Mouse (Mus musculus) liver, embryonic 12.5 days (tissue): Measurements from ENCODE around the gene Xylt1. TPM values are rescaled to one million over a fixed set of nuclear protein-coding genes. Genes with fewer than 3 reads are reported as not detected.

Source experiments
- ATAC-seq: fragments of 200-750 bp; cut with Nextera tagmentation; 2 replicates; pipeline ENCODE4 v1.8.0; 2017; ENCODE audit warnings: moderate number of reproducible peaks, mild to moderate bottlenecking, moderate library complexity
- H3K27ac ChIP-seq: fragments of 300-500 bp; sonication (generic); 2 replicates; pipeline ENCODE4 v1.5.1; 2016; ENCODE audit warnings: mild to moderate bottlenecking
- H3K27me3 ChIP-seq: fragments of 300-500 bp; sonication (generic); replicated peaks from 2 replicates; pipeline ENCODE4 v1.6.1; 2016; ENCODE audit warnings: mild to moderate bottlenecking, moderate library complexity
- H3K36me3 ChIP-seq: fragments of 300-500 bp; sonication (generic); 2 replicates; pipeline ENCODE4 v1.6.1; 2016; ENCODE audit warnings: mild to moderate bottlenecking, moderate library complexity
- H3K4me1 ChIP-seq: fragments of 300-500 bp; sonication (generic); 2 replicates; pipeline ENCODE4 v1.6.1; 2016
- H3K4me2 ChIP-seq: fragments of 300-500 bp; sonication (generic); 2 replicates; pipeline ENCODE4 v1.6.1; 2016; ENCODE audit warnings: mild to moderate bottlenecking, moderate library complexity
- H3K4me3 ChIP-seq: fragments of 300-500 bp; sonication (generic); 2 replicates; pipeline ENCODE4 v1.5.1; 2016; ENCODE audit warnings: mild to moderate bottlenecking, moderate library complexity
- H3K9ac ChIP-seq: fragments of 300-500 bp; sonication (generic); 2 replicates; pipeline ENCODE4 v1.6.1; 2016; ENCODE audit warnings: mild to moderate bottlenecking, moderate library complexity
- H3K9me3 ChIP-seq: fragments of 300-500 bp; sonication (generic); replicated peaks from 2 replicates; pipeline ENCODE4 v1.6.1; 2016; ENCODE audit warnings: mild to moderate bottlenecking, moderate library complexity
- WGBS: fragments of 180-500 bp; shearing (Covaris S2); methylation state at CpG from one replicate; pipeline ENCODE4 v1.1.7; 2016; ENCODE audit not compliant: insufficient replicate concordance; 5-methylcytosine and 5-hydroxymethylcytosine counted together
- polyA plus RNA-seq: library from polyadenylated mRNA; unstranded; fragments of >200 nt; fragmentation: Nextera tagmentation; extraction: Ambion mirVana; gene quantifications from 2 replicates; pipeline ENCODE4 v1.2.1, GENCODE M21; 2016

Xylt1 gene
- polyA plus RNA-seq, 1 experiment from 2014 or later = 0.58 TPM

DNA sequence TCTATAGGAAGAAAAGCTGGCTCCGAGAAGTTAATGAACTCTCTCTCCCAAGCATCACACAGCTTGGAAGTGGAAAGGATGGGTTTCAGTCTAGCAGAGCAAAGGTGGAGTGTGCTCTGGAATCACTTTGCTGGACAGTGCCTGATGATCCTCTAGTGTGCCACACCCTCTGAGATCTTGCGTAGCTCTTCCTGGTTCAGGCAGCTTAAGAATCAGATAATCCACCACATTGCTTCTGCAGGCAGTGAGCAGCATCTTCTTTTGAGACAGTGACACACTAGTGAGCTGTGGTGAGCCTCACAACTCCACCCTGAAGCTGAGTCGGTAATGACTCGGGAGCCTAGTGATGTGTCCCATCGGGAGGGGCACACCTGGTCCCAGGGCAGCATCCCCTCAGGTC, 159.2 kb downstream of the Xylt1 start:
- 54% methylated on average over 5 of the region's 5 CpGs for WGBS
- no peaks in the 10 kb centered on the region for H3K36me3 ChIP-seq
- H3K4me1 ChIP-seq = no peaks in the 10 kb centered on the region
- H3K27me3 ChIP-seq = no peaks in the 10 kb centered on the region
- H3K9ac ChIP-seq = no peak overlapping the region
- H3K9me3 ChIP-seq = no peaks in the 10 kb centered on the region
- H3K4me2 ChIP-seq = no peak overlapping the region
- no peak overlapping the region for H3K4me3 ChIP-seq
- H3K27ac ChIP-seq = no peak overlapping the region
- ATAC-seq = no peak

DNA sequence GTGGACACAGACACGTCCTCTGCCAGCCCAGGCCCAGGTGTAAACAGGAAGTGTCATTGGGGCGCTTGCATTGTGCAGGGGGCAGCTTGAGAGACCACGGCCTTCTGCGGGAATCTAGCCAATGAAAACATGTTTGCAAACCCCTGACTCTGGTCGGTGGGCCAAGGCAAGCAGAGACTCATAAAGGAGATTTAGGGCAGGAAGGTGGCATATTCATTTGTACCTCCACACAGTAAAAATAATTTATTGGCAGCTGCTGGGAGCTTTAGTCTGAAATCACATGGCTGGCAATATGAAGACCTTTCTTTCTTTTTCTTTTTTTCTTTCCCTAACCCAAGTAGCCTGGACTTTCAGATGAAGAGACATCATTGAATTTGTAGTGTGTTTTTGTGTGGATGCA, 159.6 kb downstream of the Xylt1 start:
- ATAC-seq = no peak
- no peak overlapping the region for H3K4me3 ChIP-seq
- H3K27ac ChIP-seq = no peak overlapping the region
- H3K4me2 ChIP-seq = no peak overlapping the region
- H3K36me3 ChIP-seq = no peaks in the 10 kb centered on the region
- H3K27me3 ChIP-seq = no peaks in the 10 kb centered on the region
- no peaks in the 10 kb centered on the region for H3K9me3 ChIP-seq
- 34% methylated on average over 5 of the region's 5 CpGs for WGBS
- H3K4me1 ChIP-seq = no peaks in the 10 kb centered on the region
- H3K9ac ChIP-seq = no peak overlapping the region

- 24% methylated on average over 1 of the region's 1 CpGs for whole genome bisulfite sequencing
Observed at GRCm38 (mm10) chr7:117541056-117541455, 160.3 kb downstream of the Xylt1 start.

GRCm38 (mm10) chr7:117541681-117542080, 160.9 kb downstream of the Xylt1 start:
- Histone ChIP-seq H3K9me3 (no peaks in the 10 kb centered on the region), H3K4me3 (no peak overlapping the region), H3K27ac (no peak overlapping the region), H3K4me1 (no peaks in the 10 kb centered on the region), H3K36me3 (no peaks in the 10 kb centered on the region), H3K27me3 (no peaks in the 10 kb centered on the region), H3K9ac (no peak overlapping the region), H3K4me2 (no peak overlapping the region)
- no peak for ATAC-seq
- WGBS = 68% methylated on average over 3 of the region's 3 CpGs

More at GRCm38 (mm10) chr7:117541056-117541455, 160.3 kb downstream of the Xylt1 start:
- Histone ChIP-seq H3K36me3 (no peaks in the 10 kb centered on the region), H3K9ac (no peak overlapping the region), H3K27me3 (no peaks in the 10 kb centered on the region), H3K4me1 (no peaks in the 10 kb centered on the region), H3K4me2 (no peak overlapping the region), H3K9me3 (no peaks in the 10 kb centered on the region), H3K4me3 (no peak overlapping the region), H3K27ac (no peak overlapping the region)
- ATAC-seq = no peak

- no peak overlapping the region for H3K9ac ChIP-seq
- no peak overlapping the region for H3K27ac ChIP-seq
- no peaks in the 10 kb centered on the region for H3K4me1 ChIP-seq
- no peaks in the 10 kb centered on the region for H3K36me3 ChIP-seq
- ATAC-seq = no peak
- no peak overlapping the region for H3K4me3 ChIP-seq
- H3K27me3 ChIP-seq = no peaks in the 10 kb centered on the region
- H3K9me3 ChIP-seq = no peaks in the 10 kb centered on the region
- 66% methylated on average over 8 of the region's 8 CpGs for WGBS
- H3K4me2 ChIP-seq = no peak overlapping the region
Observed at GRCm38 (mm10) chr7:117543041-117543440, 162.3 kb downstream of the Xylt1 start.

DNA sequence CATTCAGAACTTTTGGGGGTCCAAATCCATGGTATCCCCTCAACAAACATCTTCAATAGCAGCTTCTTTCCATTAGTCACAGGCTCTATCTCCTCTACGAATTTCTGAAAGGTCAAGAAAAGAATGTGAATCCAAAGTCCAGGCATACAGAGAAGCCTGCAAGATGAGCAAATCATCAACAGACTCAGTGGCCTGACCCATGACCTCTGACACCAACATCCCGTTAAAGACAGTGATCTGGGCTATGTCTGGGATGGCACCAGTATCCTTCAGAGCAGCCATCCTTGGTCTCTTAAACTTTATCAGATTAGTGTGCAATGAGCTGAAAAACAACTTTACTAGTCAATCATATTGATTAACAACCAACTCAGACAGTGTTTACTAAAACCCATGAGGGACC, 163.3 kb downstream of the Xylt1 start:
- Histone ChIP-seq H3K4me3 (no peak overlapping the region), H3K27me3 (no peaks in the 10 kb centered on the region), H3K36me3 (no peaks in the 10 kb centered on the region), H3K4me2 (no peak overlapping the region), H3K4me1 (no peaks in the 10 kb centered on the region), H3K27ac (no peak overlapping the region), H3K9ac (no peak overlapping the region), H3K9me3 (no peaks in the 10 kb centered on the region)
- ATAC-seq = no peak
- WGBS = 43% methylated on average over 2 of the region's 2 CpGs

DNA sequence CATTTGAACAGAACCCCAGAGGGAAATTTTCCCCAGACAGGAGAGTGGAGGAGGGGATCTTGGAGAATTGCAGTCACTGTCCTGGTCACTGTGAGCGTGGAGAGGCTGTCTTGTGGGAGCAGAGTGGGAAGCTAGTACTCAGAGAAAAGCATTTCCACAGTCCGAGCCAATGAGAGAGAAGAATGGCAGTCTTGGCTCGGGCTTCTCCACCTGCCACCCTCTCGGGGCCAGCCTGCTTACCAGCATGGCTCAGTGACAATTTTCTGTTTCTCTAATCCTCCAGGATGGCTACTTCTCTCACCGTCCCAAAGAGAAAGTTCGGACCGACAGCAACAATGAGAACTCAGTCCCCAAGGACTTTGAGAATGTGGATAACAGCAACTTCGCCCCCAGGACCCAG, 167.5 kb downstream of the Xylt1 start:
- Histone ChIP-seq H3K27ac (no peak overlapping the region), H3K36me3 (no peaks in the 10 kb centered on the region), H3K9ac (no peak overlapping the region), H3K9me3 (no peaks in the 10 kb centered on the region), H3K4me2 (no peak overlapping the region), H3K4me3 (no peak overlapping the region), H3K4me1 (no peaks in the 10 kb centered on the region), H3K27me3 (no peaks in the 10 kb centered on the region)
- no peak for ATAC-seq
- WGBS = 70% methylated on average over 8 of the region's 8 CpGs

DNA sequence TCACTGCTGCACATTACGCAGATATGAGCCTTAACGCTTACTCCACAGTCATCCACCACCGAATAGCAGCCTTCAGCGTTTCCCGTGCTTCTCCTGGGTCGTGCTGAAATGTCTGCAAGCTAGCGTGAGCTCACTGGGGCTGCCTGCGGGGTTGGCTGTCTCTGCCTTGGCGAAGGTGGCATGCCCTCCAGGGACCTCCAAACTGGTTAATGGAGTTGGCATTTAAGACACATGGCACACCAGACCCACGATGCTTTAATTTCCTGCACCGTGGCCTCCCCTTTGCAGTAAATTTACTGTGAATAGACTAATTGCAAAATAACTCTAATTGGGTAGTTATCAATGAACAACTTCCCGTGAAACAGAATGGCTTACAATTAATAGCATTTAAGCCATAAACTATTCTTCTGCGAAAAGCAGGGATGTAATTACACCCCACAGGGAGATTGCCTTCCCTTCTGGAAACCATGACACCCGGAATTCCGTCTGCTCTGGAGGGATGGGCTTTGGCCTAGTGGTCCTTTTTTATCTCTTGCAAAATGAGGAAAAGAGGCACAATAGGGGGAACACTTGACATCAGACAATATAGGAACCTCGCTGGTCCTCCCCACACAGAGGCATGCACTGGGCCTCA, 170.3 kb downstream of the Xylt1 start:
- Histone ChIP-seq H3K27me3 (no peaks in the 10 kb centered on the region), H3K27ac (no peak overlapping the region), H3K9ac (no peak overlapping the region), H3K4me1 (no peaks in the 10 kb centered on the region), H3K36me3 (no peaks in the 10 kb centered on the region), H3K4me2 (no peak overlapping the region), H3K4me3 (no peak overlapping the region), H3K9me3 (no peaks in the 10 kb centered on the region)
- WGBS = 75% methylated on average over 16 of the region's 16 CpGs
- no peak for ATAC-seq

GRCm38 (mm10) chr7:117553228-117553627, 172.4 kb downstream of the Xylt1 start:
- Histone ChIP-seq H3K4me2 (no peak overlapping the region), H3K9me3 (no peaks in the 10 kb centered on the region), H3K4me3 (no peak overlapping the region), H3K4me1 (no peaks in the 10 kb centered on the region), H3K27ac (no peak overlapping the region), H3K9ac (no peak overlapping the region), H3K27me3 (no peaks in the 10 kb centered on the region), H3K36me3 (no peaks in the 10 kb centered on the region)
- WGBS = 57% methylated on average over 12 of the region's 12 CpGs
- no peak for ATAC-seq

DNA sequence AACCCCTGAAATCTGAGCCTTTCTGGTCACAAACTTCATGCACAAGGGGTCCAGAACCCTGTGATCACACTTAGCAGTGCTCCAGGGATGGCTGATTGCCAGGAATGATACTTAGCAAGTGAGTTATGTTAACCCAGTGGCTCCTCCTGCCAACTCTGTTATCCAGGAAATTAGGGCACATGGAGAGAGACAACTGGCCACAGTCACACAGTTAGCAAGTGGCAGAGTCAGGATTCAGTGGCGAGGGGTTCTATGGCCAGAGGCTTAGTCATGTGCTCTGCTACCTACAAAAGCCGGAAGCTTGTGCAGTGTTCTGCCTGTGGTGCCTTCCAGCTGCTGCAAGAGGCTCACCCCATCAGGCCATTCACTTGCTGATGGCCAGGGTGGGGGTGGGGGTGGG, 175.0 kb downstream of the Xylt1 start:
- 81% methylated on average over 2 of the region's 2 CpGs for WGBS
- ATAC-seq = no peak
- no peaks in the 10 kb centered on the region for H3K36me3 ChIP-seq

DNA sequence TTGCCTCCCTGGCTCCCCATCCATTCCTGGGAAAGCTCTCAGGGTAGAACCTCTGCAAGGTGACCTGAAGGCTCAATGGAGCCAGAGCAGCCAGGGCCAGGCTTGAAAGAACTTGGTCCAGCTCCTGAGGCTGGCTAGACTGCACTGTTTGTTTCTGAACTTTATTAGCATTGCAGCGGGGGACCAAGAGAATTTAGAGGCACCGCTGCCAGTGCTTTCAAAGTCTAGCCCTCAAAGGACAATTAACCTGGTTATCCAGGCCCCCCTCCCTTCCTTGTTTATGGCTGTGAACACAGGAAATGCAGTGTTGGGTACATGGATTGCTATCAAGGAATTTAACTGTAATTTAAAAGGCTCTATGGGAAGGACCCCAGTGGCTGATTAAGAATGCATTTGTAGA, 177.4 kb downstream of the Xylt1 start:
- 77% methylated on average over 2 of the region's 2 CpGs for WGBS
- ATAC-seq = no peak
- no peaks in the 10 kb centered on the region for H3K9me3 ChIP-seq
- no peaks in the 10 kb centered on the region for H3K4me1 ChIP-seq
- no peaks in the 10 kb centered on the region for H3K36me3 ChIP-seq
- H3K27me3 ChIP-seq = no peaks in the 10 kb centered on the region
- H3K4me2 ChIP-seq = no peak overlapping the region
- H3K4me3 ChIP-seq = no peak overlapping the region
- no peak overlapping the region for H3K27ac ChIP-seq
- H3K9ac ChIP-seq = no peak overlapping the region

More for the DNA sequence above, 175.0 kb downstream of the Xylt1 start:
- Histone ChIP-seq H3K9ac (no peak overlapping the region), H3K27ac (no peak overlapping the region), H3K4me3 (no peak overlapping the region), H3K27me3 (no peaks in the 10 kb centered on the region), H3K4me1 (no peaks in the 10 kb centered on the region), H3K9me3 (no peaks in the 10 kb centered on the region), H3K4me2 (no peak overlapping the region)

GRCm38 (mm10) chr7:117559051-117559450, 178.3 kb downstream of the Xylt1 start:
- H3K27me3 ChIP-seq = no peaks in the 10 kb centered on the region
- no peaks in the 10 kb centered on the region for H3K4me1 ChIP-seq
- H3K9me3 ChIP-seq = no peaks in the 10 kb centered on the region
- 50% methylated on average over 3 of the region's 3 CpGs for WGBS
- no peak overlapping the region for H3K4me3 ChIP-seq
- H3K36me3 ChIP-seq = no peaks in the 10 kb centered on the region
- H3K27ac ChIP-seq = no peak overlapping the region
- H3K4me2 ChIP-seq = no peak overlapping the region
- ATAC-seq = no peak
- H3K9ac ChIP-seq = no peak overlapping the region

GRCm38 (mm10) chr7:117563939-117564499, 183.2 kb downstream of the Xylt1 start:
- WGBS = 64% methylated on average over 9 of the region's 9 CpGs
- Histone ChIP-seq H3K27me3 (no peaks in the 10 kb centered on the region), H3K9ac (no peak overlapping the region), H3K4me3 (no peak overlapping the region), H3K9me3 (no peaks in the 10 kb centered on the region), H3K36me3 (no peaks in the 10 kb centered on the region), H3K4me1 (no peaks in the 10 kb centered on the region), H3K4me2 (no peak overlapping the region), H3K27ac (no peak overlapping the region)
- ATAC-seq = no peak
